Mouse (Mus musculus): ENCODE results near the gene Aco2. TPM values are rescaled to one million over a fixed set of nuclear protein-coding genes. Genes with fewer than 3 reads are reported as not detected.
A peak's percentile ranks its signal among the peaks of the same experiment; 100 is the strongest.

Gene Aco2
- polyA plus RNA-seq, 1 experiment from 2014 or later: 180 TPM

GRCm38 (mm10) chr15:81960171-81961077 is 88.3 kb downstream of the Aco2 start, which contains the start of gene Pmm1:
TSS of gene Pmm1 (minus strand) at chr15:81960930.
- peak; percentile 99 for ATAC-seq (ENCODE audit: low read depth)
- WGBS: under 1% methylated on average over 71 of the region's 77 CpGs
- Histone ChIP-seq H3K4me1 (replicated peaks; ENCODE audit: control insufficient read depth, insufficient read depth, low read length) (peaks cover 5% of the 10 kb centered on the region), H3K36me3 (ENCODE audit: control insufficient read depth, insufficient read depth, low read length) (peaks cover 7% of the 10 kb centered on the region; the same call in 1 of the 2 replicates), H3K4me2 (ENCODE audit: low read depth, low read length) (peak within 1 kb of the TSS; percentile 96), H3K27me3 (ENCODE audit: control insufficient read depth, insufficient read depth, low read depth, low read length) (no peaks in the 10 kb centered on the region), H3K27ac (ENCODE audit: low read length) (peak within 1 kb of the TSS; percentile 82), H3K4me3 (ENCODE audit: low read length) (peak within 1 kb of the TSS; percentile 68), H3K9ac (ENCODE audit: low read length) (peak within 1 kb of the TSS; percentile 70), H3K9me3 (ENCODE audit: control insufficient read depth, low read length) (no peaks in the 10 kb centered on the region)

GRCm38 (mm10) chr15:81961078-81961451 is 89.0 kb downstream of the Aco2 start:
- Histone ChIP-seq H3K9me3 (ENCODE audit: control insufficient read depth, low read length) (no peaks in the 10 kb centered on the region), H3K9ac (ENCODE audit: low read length) (peak overlapping the region; percentile 56), H3K4me2 (ENCODE audit: low read depth, low read length) (peak overlapping the region; percentile 96), H3K36me3 (ENCODE audit: control insufficient read depth, insufficient read depth, low read length) (peaks cover 4% of the 10 kb centered on the region; the same call in 1 of the 2 replicates), H3K27ac (ENCODE audit: low read length) (no peak overlapping the region), H3K27me3 (ENCODE audit: control insufficient read depth, insufficient read depth, low read depth, low read length) (no peaks in the 10 kb centered on the region), H3K4me3 (ENCODE audit: low read length) (peak overlapping the region; percentile 68), H3K4me1 (replicated peaks; ENCODE audit: control insufficient read depth, insufficient read depth, low read length) (peaks cover 5% of the 10 kb centered on the region)
- WGBS: 0% methylated on average over 4 of the region's 8 CpGs
- no peak; the same call in 1 of the 2 replicates for ATAC-seq (ENCODE audit: low read depth)

GRCm38 (mm10) chr15:81964262-81964661 is 92.2 kb downstream of the Aco2 start:
- 26% methylated on average over 1 of the region's 1 CpGs for WGBS
- no peak for ATAC-seq (ENCODE audit: low read depth)
- H3K9me3 ChIP-seq (ENCODE audit: control insufficient read depth, low read length): no peaks in the 10 kb centered on the region

More at GRCm38 (mm10) chr15:81964262-81964661, 92.2 kb downstream of the Aco2 start:
- no peaks in the 10 kb centered on the region for H3K27me3 ChIP-seq (ENCODE audit: control insufficient read depth, insufficient read depth, low read depth, low read length)
- H3K9ac ChIP-seq (ENCODE audit: low read length): no peak overlapping the region
- H3K4me1 ChIP-seq (replicated peaks; ENCODE audit: control insufficient read depth, insufficient read depth, low read length): peaks cover 5% of the 10 kb centered on the region
- H3K27ac ChIP-seq (ENCODE audit: low read length): no peak overlapping the region
- H3K4me3 ChIP-seq (ENCODE audit: low read length): no peak overlapping the region
- no peak overlapping the region for H3K4me2 ChIP-seq (ENCODE audit: low read depth, low read length)
- H3K36me3 ChIP-seq (ENCODE audit: control insufficient read depth, insufficient read depth, low read length): no peaks in the 10 kb centered on the region

Other genes starting within 250 kb of the Aco2 start
- 19.8 and 24.8 TPM in 2 replicates for gene L3mbtl2, start 208.4 kb upstream of the Aco2 start, polyA plus RNA-seq (2015; fragmentation: Nextera tagmentation; extraction: Ambion mirVana)
- 4.5 and 5.6 TPM in 2 replicates for gene Chadl, start 175.0 kb upstream of the Aco2 start, polyA plus RNA-seq (2015; fragmentation: Nextera tagmentation; extraction: Ambion mirVana)
- gene Zc3h7b, start 127.3 kb upstream of the Aco2 start, polyA plus RNA-seq (2015; fragmentation: Nextera tagmentation; extraction: Ambion mirVana): 25.7 and 32.0 TPM in 2 replicates
- gene Rangap1, start 126.8 kb upstream of the Aco2 start, polyA plus RNA-seq (2015; fragmentation: Nextera tagmentation; extraction: Ambion mirVana): 94.6 and 95.7 TPM in 2 replicates
- gene Tef, start 69.9 kb upstream of the Aco2 start, polyA plus RNA-seq (2015; fragmentation: Nextera tagmentation; extraction: Ambion mirVana): 32.4 and 39.8 TPM in 2 replicates
- gene Tob2, start 13.5 kb upstream of the Aco2 start, polyA plus RNA-seq (2015; fragmentation: Nextera tagmentation; extraction: Ambion mirVana): 32.3 and 36.0 TPM in 2 replicates
- 146 and 148 TPM in 2 replicates for gene Phf5a, start 398 bp upstream of the Aco2 start, polyA plus RNA-seq (2015; fragmentation: Nextera tagmentation; extraction: Ambion mirVana)
- gene Polr3h, start 53.9 kb downstream of the Aco2 start, polyA plus RNA-seq (2015; fragmentation: Nextera tagmentation; extraction: Ambion mirVana): 64.5 and 65.1 TPM in 2 replicates
- gene Csdc2, start 64.5 kb downstream of the Aco2 start, polyA plus RNA-seq (2015; fragmentation: Nextera tagmentation; extraction: Ambion mirVana): 10.0 and 10.7 TPM in 2 replicates
- gene Pmm1, start 88.6 kb downstream of the Aco2 start, polyA plus RNA-seq (2015; fragmentation: Nextera tagmentation; extraction: Ambion mirVana): 37.7 and 41.7 TPM in 2 replicates
- not detected in 2 replicates for gene 1700029P11Rik, start 108.2 kb downstream of the Aco2 start, polyA plus RNA-seq (2015; fragmentation: Nextera tagmentation; extraction: Ambion mirVana)
- 72.0 and 77.0 TPM in 2 replicates for gene Xrcc6, start 115.5 kb downstream of the Aco2 start, polyA plus RNA-seq (2015; fragmentation: Nextera tagmentation; extraction: Ambion mirVana)
- 21.6 and 22.7 TPM in 2 replicates for gene Desi1, start 161.6 kb downstream of the Aco2 start, polyA plus RNA-seq (2015; fragmentation: Nextera tagmentation; extraction: Ambion mirVana)
- 260 and 272 TPM in 2 replicates for gene Snu13, start 175.3 kb downstream of the Aco2 start, polyA plus RNA-seq (2015; fragmentation: Nextera tagmentation; extraction: Ambion mirVana)
- not detected in 2 replicates for gene 4930407I10Rik, start 186.8 kb downstream of the Aco2 start, polyA plus RNA-seq (2015; fragmentation: Nextera tagmentation; extraction: Ambion mirVana)
- gene Mei1, start 197.7 kb downstream of the Aco2 start, polyA plus RNA-seq (2015; fragmentation: Nextera tagmentation; extraction: Ambion mirVana): not detected in 2 replicates

All from lung, embryonic 16.5 days (tissue).